Mouse (Mus musculus) brain, embryonic 14.5 days (tissue): ENCODE data around the gene Runx3.

Experiments
- CTCF ChIP-seq: fragments of 200-500 bp; IDR thresholded peaks from 2 replicates; pipeline ENCODE4 v1.5.1; 2012; ENCODE audit warnings: inconsistent platforms, mild to moderate bottlenecking, moderate library complexity, borderline replicate concordance; ENCODE audit not compliant: insufficient read depth, insufficient read length; ENCODE audit errors: extremely low read depth
- POLR2A ChIP-seq: fragments of 200-500 bp; IDR thresholded peaks from 2 replicates; pipeline ENCODE4 v1.6.1; 2012; ENCODE audit warnings: mild to moderate bottlenecking, inconsistent platforms, borderline replicate concordance; ENCODE audit not compliant: poor library complexity, insufficient read depth, insufficient read length, severe bottlenecking; ENCODE audit errors: extremely low read depth

DNA sequence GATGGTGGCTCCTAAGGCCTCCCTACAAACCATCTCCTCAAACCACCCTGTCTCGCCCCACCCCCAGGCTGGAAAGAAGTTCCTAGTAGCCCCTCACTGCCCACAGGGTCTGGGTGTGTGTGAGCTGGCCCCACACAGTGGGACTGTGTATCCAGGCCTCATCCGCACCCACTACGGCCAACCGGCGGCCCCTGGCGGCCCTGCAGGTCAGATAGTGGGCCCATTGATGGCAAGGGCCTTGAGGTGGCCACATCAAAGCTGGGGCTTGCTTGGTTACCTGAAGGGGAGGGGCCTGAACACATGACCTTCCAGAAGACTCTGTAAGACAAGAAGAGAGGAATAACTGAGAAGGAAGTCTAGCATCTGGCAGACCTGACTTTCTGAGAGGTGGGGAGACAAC is 4.3 kb downstream of the Runx3 start:
- TF ChIP-seq POLR2A = no peak
- TF ChIP-seq CTCF = no peak
